Mouse (Mus musculus): ENCODE measurements around the gene Enox1. TPM values are rescaled to one million over a fixed set of nuclear protein-coding genes. Genes with fewer than 3 reads are reported as not detected.

Enox1 gene
- total RNA-seq, 1 experiment, result 25.3 TPM

DNA sequence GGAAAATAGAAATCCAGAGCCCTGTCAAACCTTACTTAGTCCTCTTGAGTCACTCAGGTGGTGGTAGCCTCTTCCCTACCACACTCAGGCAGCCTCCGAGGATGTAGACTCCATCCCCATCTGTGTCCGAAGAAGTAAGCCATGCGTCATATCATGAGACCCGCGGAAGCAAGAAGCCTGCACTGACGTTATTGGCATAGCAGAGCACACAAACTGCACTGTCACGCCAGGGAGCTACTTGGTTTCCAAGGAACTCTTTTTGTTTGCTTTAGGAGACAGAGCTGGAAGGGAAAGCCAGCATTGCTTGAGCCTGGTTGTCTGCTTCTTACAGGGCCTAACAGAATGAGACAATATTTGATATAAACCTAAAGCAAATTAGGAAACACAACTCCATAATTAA lies 284.2 kb downstream of the Enox1 start:
- TF ChIP-seq ZC3H11A (IDR thresholded peaks at IDR 0.05; ENCODE audit: borderline replicate concordance, low read depth, low read length), result no peak
- TF ChIP-seq HCFC1 (IDR thresholded peaks at IDR 0.05; ENCODE audit: borderline replicate concordance, insufficient read depth, low read length), result no peak
- TF ChIP-seq MAFK (IDR thresholded peaks at IDR 0.05; ENCODE audit: insufficient read depth, low read depth, low read length), result no peak
- no peak for TF ChIP-seq ZNF384 (IDR thresholded peaks at IDR 0.05; ENCODE audit: low read depth, low read length)
- TF ChIP-seq CHD2 (IDR thresholded peaks at IDR 0.05; ENCODE audit: low read depth, low read length), result no peak

GRCm38 (mm10) chr14:77441541-77441940 lies 285.0 kb downstream of the Enox1 start:
- no peak overlapping the region for H3K4me3 ChIP-seq (ENCODE audit: insufficient read depth in 1 of 2, low read depth in 1 of 2, low read length in 2 of 2, poor library complexity in 1 of 2, severe bottlenecking in 1 of 2)
- H3K4me1 ChIP-seq (ENCODE audit: control insufficient read depth in 2 of 2, insufficient read depth in 2 of 2, low read length in 2 of 2, poor library complexity in 1 of 2), result no peaks in the 10 kb centered on the region
- DNase-seq (ENCODE audit: low read depth, low spot score), result no peak
- no peak overlapping the region for H3K9ac ChIP-seq (ENCODE audit: insufficient read depth, low read depth, low read length, poor library complexity, severe bottlenecking)
- H3K36me3 ChIP-seq (ENCODE audit: control insufficient read depth, insufficient read depth, low read length, poor library complexity, severe bottlenecking), result no peaks in the 10 kb centered on the region
- H3K27ac ChIP-seq (ENCODE audit: insufficient read depth, low read depth, low read length, poor library complexity, severe bottlenecking), result no peak overlapping the region
- in situ Hi-C loops (cut with MboI; ENCODE audit: low sequenced_read_pairs in 2 of 2, unreplicated experiment in 2 of 2), result no loop called here
- no peak for TF ChIP-seq CHD2 (IDR thresholded peaks at IDR 0.05; ENCODE audit: low read depth, low read length)
- no peak for TF ChIP-seq HCFC1 (IDR thresholded peaks at IDR 0.05; ENCODE audit: borderline replicate concordance, insufficient read depth, low read length)
- no peak for TF ChIP-seq MAFK (IDR thresholded peaks at IDR 0.05; ENCODE audit: insufficient read depth, low read depth, low read length)
- no peak for TF ChIP-seq ZC3H11A (IDR thresholded peaks at IDR 0.05; ENCODE audit: borderline replicate concordance, low read depth, low read length)
- no peak for TF ChIP-seq ZNF384 (IDR thresholded peaks at IDR 0.05; ENCODE audit: low read depth, low read length)
- no peaks in the 10 kb centered on the region for H3K9me3 ChIP-seq (ENCODE audit: control insufficient read depth, insufficient read depth, low read depth, low read length)

More for the DNA sequence above, 284.2 kb downstream of the Enox1 start:
- Histone ChIP-seq H3K9ac (ENCODE audit: insufficient read depth, low read depth, low read length, poor library complexity, severe bottlenecking) (no peak overlapping the region), H3K36me3 (ENCODE audit: control insufficient read depth, insufficient read depth, low read length, poor library complexity, severe bottlenecking) (no peaks in the 10 kb centered on the region), H3K9me3 (ENCODE audit: control insufficient read depth, insufficient read depth, low read depth, low read length) (no peaks in the 10 kb centered on the region), H3K4me1 (ENCODE audit: control insufficient read depth in 2 of 2, insufficient read depth in 2 of 2, low read length in 2 of 2, poor library complexity in 1 of 2) (no peaks in the 10 kb centered on the region), H3K27ac (ENCODE audit: insufficient read depth, low read depth, low read length, poor library complexity, severe bottlenecking) (no peak overlapping the region), H3K4me3 (ENCODE audit: insufficient read depth in 1 of 2, low read depth in 1 of 2, low read length in 2 of 2, poor library complexity in 1 of 2, severe bottlenecking in 1 of 2) (no peak overlapping the region)
- DNase-seq (ENCODE audit: low read depth, low spot score), result no peak
- in situ Hi-C loops (cut with MboI; ENCODE audit: low sequenced_read_pairs in 2 of 2, unreplicated experiment in 2 of 2), result no loop called here

DNA sequence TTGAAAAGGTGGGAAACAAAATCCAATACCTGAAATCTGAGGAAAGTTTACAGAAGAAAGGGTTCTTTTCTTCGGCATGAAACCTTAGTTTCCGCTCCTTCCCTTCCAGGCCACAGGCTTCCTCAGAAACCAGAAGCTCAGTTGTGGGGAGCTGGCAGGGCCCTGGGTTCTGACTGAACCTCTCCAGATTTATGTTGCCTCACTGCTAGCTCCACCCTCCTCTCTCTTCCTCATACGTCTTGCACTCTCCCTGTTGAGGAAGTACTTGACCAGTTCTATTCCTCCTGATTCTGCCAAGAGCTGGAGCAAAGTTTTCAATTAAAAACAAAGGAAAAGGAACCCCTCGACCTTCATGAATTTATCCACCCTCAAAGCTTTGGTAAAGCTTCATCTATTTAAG lies 291.4 kb downstream of the Enox1 start:
- no peaks in the 10 kb centered on the region for H3K4me1 ChIP-seq (ENCODE audit: control insufficient read depth in 2 of 2, insufficient read depth in 2 of 2, low read length in 2 of 2, poor library complexity in 1 of 2)
- H3K4me3 ChIP-seq (ENCODE audit: insufficient read depth in 1 of 2, low read depth in 1 of 2, low read length in 2 of 2, poor library complexity in 1 of 2, severe bottlenecking in 1 of 2), result 0 out of 4 replicates have a peak overlapping the region, but pooled peaks of 1 of the 2 experiments have one; percentile 33
- TF ChIP-seq MAFK (IDR thresholded peaks at IDR 0.05; ENCODE audit: insufficient read depth, low read depth, low read length), result no peak
- no peak for TF ChIP-seq ZC3H11A (IDR thresholded peaks at IDR 0.05; ENCODE audit: borderline replicate concordance, low read depth, low read length)
- no peak for TF ChIP-seq HCFC1 (IDR thresholded peaks at IDR 0.05; ENCODE audit: borderline replicate concordance, insufficient read depth, low read length)
- TF ChIP-seq CHD2 (IDR thresholded peaks at IDR 0.05; ENCODE audit: low read depth, low read length), result no peak
- no peak for TF ChIP-seq ZNF384 (IDR thresholded peaks at IDR 0.05; ENCODE audit: low read depth, low read length)
- H3K9ac ChIP-seq (ENCODE audit: insufficient read depth, low read depth, low read length, poor library complexity, severe bottlenecking), result no peak overlapping the region
- no peak for DNase-seq (ENCODE audit: low read depth, low spot score)
- H3K9me3 ChIP-seq (ENCODE audit: control insufficient read depth, insufficient read depth, low read depth, low read length), result no peaks in the 10 kb centered on the region
- in situ Hi-C loops (cut with MboI; ENCODE audit: low sequenced_read_pairs in 2 of 2, unreplicated experiment in 2 of 2), result no loop called here
- H3K36me3 ChIP-seq (ENCODE audit: control insufficient read depth, insufficient read depth, low read length, poor library complexity, severe bottlenecking), result no peaks in the 10 kb centered on the region
- H3K27ac ChIP-seq (ENCODE audit: insufficient read depth, low read depth, low read length, poor library complexity, severe bottlenecking), result no peak overlapping the region

DNA sequence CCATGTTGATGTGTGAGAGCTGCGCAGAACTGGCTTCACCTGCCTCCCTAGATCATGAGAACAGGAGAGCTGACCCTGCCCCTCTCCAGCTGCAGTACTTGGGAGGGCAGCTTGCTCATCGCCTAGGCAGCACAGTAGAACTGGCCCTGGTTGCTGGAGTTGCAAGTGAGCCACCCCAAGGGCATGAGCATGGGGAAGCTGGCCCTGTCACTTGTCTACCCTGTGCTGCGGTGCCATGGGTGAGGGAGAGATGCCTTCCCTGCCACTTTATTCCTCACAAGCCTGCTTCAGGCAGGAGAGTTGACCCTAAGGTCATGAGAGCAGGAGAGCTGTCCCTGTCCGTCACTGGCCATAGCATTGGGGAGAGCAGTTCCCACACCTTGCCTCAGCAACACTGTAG lies 295.4 kb downstream of the Enox1 start:
- H3K4me1 ChIP-seq (ENCODE audit: control insufficient read depth in 2 of 2, insufficient read depth in 2 of 2, low read length in 2 of 2, poor library complexity in 1 of 2), result no peaks in the 10 kb centered on the region
- TF ChIP-seq MAFK (IDR thresholded peaks at IDR 0.05; ENCODE audit: insufficient read depth, low read depth, low read length) (no peak), ZNF384 (IDR thresholded peaks at IDR 0.05; ENCODE audit: low read depth, low read length) (no peak), ZC3H11A (IDR thresholded peaks at IDR 0.05; ENCODE audit: borderline replicate concordance, low read depth, low read length) (no peak), CHD2 (IDR thresholded peaks at IDR 0.05; ENCODE audit: low read depth, low read length) (no peak)
- no peak overlapping the region for H3K9ac ChIP-seq (ENCODE audit: insufficient read depth, low read depth, low read length, poor library complexity, severe bottlenecking)
- no peak overlapping the region for H3K27ac ChIP-seq (ENCODE audit: insufficient read depth, low read depth, low read length, poor library complexity, severe bottlenecking)
- no peak overlapping the region for H3K4me3 ChIP-seq (ENCODE audit: insufficient read depth in 1 of 2, low read depth in 1 of 2, low read length in 2 of 2, poor library complexity in 1 of 2, severe bottlenecking in 1 of 2)
- DNase-seq (ENCODE audit: low read depth, low spot score), result no peak
- no peaks in the 10 kb centered on the region for H3K9me3 ChIP-seq (ENCODE audit: control insufficient read depth, insufficient read depth, low read depth, low read length)
- H3K36me3 ChIP-seq (ENCODE audit: control insufficient read depth, insufficient read depth, low read length, poor library complexity, severe bottlenecking), result no peaks in the 10 kb centered on the region
- in situ Hi-C loops (cut with MboI; ENCODE audit: low sequenced_read_pairs in 2 of 2, unreplicated experiment in 2 of 2), result no loop called here

- H3K9me3 ChIP-seq (ENCODE audit: control insufficient read depth, insufficient read depth, low read depth, low read length), result no peaks in the 10 kb centered on the region
- in situ Hi-C loops (cut with MboI; ENCODE audit: low sequenced_read_pairs in 2 of 2, unreplicated experiment in 2 of 2), result no loop called here
- no peak for TF ChIP-seq HCFC1 (IDR thresholded peaks at IDR 0.05; ENCODE audit: borderline replicate concordance, insufficient read depth, low read length)
- TF ChIP-seq MAFK (IDR thresholded peaks at IDR 0.05; ENCODE audit: insufficient read depth, low read depth, low read length), result no peak
- no peak for TF ChIP-seq CHD2 (IDR thresholded peaks at IDR 0.05; ENCODE audit: low read depth, low read length)
- no peak for TF ChIP-seq ZNF384 (IDR thresholded peaks at IDR 0.05; ENCODE audit: low read depth, low read length)
- TF ChIP-seq ZC3H11A (IDR thresholded peaks at IDR 0.05; ENCODE audit: borderline replicate concordance, low read depth, low read length), result no peak
- H3K4me1 ChIP-seq (ENCODE audit: control insufficient read depth in 2 of 2, insufficient read depth in 2 of 2, low read length in 2 of 2, poor library complexity in 1 of 2), result no peaks in the 10 kb centered on the region
- no peak overlapping the region for H3K9ac ChIP-seq (ENCODE audit: insufficient read depth, low read depth, low read length, poor library complexity, severe bottlenecking)
- DNase-seq (ENCODE audit: low read depth, low spot score), result no peak
- no peaks in the 10 kb centered on the region for H3K36me3 ChIP-seq (ENCODE audit: control insufficient read depth, insufficient read depth, low read length, poor library complexity, severe bottlenecking)
- no peak overlapping the region for H3K27ac ChIP-seq (ENCODE audit: insufficient read depth, low read depth, low read length, poor library complexity, severe bottlenecking)
- H3K4me3 ChIP-seq (ENCODE audit: insufficient read depth in 1 of 2, low read depth in 1 of 2, low read length in 2 of 2, poor library complexity in 1 of 2, severe bottlenecking in 1 of 2), result no peak overlapping the region
These were observed 299.5 kb downstream of the Enox1 start for GRCm38 (mm10) chr14:77456066-77456465.
